ENCODE assay signal across 10 mouse cellular contexts in genomic region chr3:84937360-84938355, GRCm38 (mm10).
DNase-seq lines count a peak whose midpoint lies in the region; ATAC-seq and TF ChIP-seq lines count a peak whose summit lies in the region.
"Had no signal": no experiment of that assay in that cellular context is flagged by ENCODE, and none has a peak within 500 bp of the region (broad histone marks: within the 10 kb centered on the region; RNA-seq: fewer than 3 reads in every experiment).

No protein-coding gene starts in this region.

- peak overlapping the region; percentile 36 for H3K4me2 ChIP-seq in forebrain, embryonic 13.5 days
- H3K4me2 ChIP-seq: heart, embryonic 13.5 days had no signal

- no peaks in the 10 kb centered on the region for H3K36me3 ChIP-seq in forebrain, embryonic 13.5 days (ENCODE audit: poor library complexity, severe bottlenecking)
- H3K36me3 ChIP-seq: heart, embryonic 13.5 days had no signal

- ATAC-seq in forebrain, embryonic 13.5 days, result peak; percentile 96

- 19% methylated on average over 12 of the region's 12 CpGs for WGBS in forebrain, embryonic 13.5 days
- 31% methylated on average over 12 of the region's 12 CpGs for WGBS in olfactory bulb, adult 2 months

- no peak overlapping the region for H3K4me3 ChIP-seq in forebrain, embryonic 13.5 days
- no peak overlapping the region for H3K4me3 ChIP-seq in olfactory bulb, adult 2 months (ENCODE audit: insufficient read depth, low read depth, low read length)
- H3K4me3 ChIP-seq: heart, embryonic 13.5 days; myocyte had no signal

- TF ChIP-seq CTCF in olfactory bulb, adult 2 months (IDR thresholded peaks at IDR 0.05; ENCODE audit: insufficient read depth, low read depth, low read length), result no peak

- intact Hi-C loops in left cerebral cortex, postnatal 10 days (cut with DNase I), result loop anchor here (5.0 kb wide), 1 partner anchor 635 kb away; the partner anchor contains the start of gene Gatb

- no peak overlapping the region for H3K9ac ChIP-seq in forebrain, embryonic 13.5 days
- H3K9ac ChIP-seq: heart, embryonic 13.5 days had no signal

- peak; percentile 24 to 50 for DNase-seq in left cerebral cortex, adult 8-10 months (ENCODE audit: low spot score in 2 of 2)
- DNase-seq in left cerebral cortex, postnatal 10 days (ENCODE audit: extremely low spot score in 1 of 2, low spot score in 2 of 2), result no peak
- peak; percentile 44 to 47 for DNase-seq in layer of hippocampus, postnatal 36 days
- DNase-seq in natural killer cell, adult 2 months (ENCODE audit: low spot score in 2 of 2), result no peak
- DNase-seq in cerebellum, postnatal 14 days, result no peak
- DNase-seq in urinary bladder, postnatal 14 days (ENCODE audit: low spot score), result no peak

- TF ChIP-seq POLR2A in olfactory bulb, adult 2 months (IDR thresholded peaks at IDR 0.05; ENCODE audit: insufficient read depth, low read depth, low read length), result no peak

- H3K27ac ChIP-seq in forebrain, embryonic 13.5 days, result peak overlapping the region; percentile 70
- H3K27ac ChIP-seq in olfactory bulb, adult 2 months (ENCODE audit: insufficient read depth, low read depth, low read length), result peak overlapping the region; percentile 94
- H3K27ac ChIP-seq: heart, embryonic 13.5 days had no signal

- no peaks in the 10 kb centered on the region for H3K9me3 ChIP-seq in forebrain, embryonic 13.5 days (replicated peaks)
- H3K9me3 ChIP-seq: heart, embryonic 13.5 days had no signal

- no peaks in the 10 kb centered on the region for H3K27me3 ChIP-seq in forebrain, embryonic 13.5 days
- H3K27me3 ChIP-seq: heart, embryonic 13.5 days had no signal

- peaks cover 18% of the 10 kb centered on the region for H3K4me1 ChIP-seq in forebrain, embryonic 13.5 days
- H3K4me1 ChIP-seq in olfactory bulb, adult 2 months (ENCODE audit: control insufficient read depth, insufficient read depth, low read length), result no peaks in the 10 kb centered on the region

Comparison
In these comparisons a context has a peak if more than half of its experiments do, and no peak if none do; other contexts are left out.
1. DNase-seq: peak in left cerebral cortex, adult 8-10 months (2 of 2) and layer of hippocampus, postnatal 36 days (2 of 2); none in left cerebral cortex, postnatal 10 days (0 of 2), natural killer cell, adult 2 months (0 of 2), cerebellum, postnatal 14 days (0 of 2) and urinary bladder, postnatal 14 days (single experiment).